ENCODE assay signal across 16 mouse cellular contexts in the genomic region with DNA sequence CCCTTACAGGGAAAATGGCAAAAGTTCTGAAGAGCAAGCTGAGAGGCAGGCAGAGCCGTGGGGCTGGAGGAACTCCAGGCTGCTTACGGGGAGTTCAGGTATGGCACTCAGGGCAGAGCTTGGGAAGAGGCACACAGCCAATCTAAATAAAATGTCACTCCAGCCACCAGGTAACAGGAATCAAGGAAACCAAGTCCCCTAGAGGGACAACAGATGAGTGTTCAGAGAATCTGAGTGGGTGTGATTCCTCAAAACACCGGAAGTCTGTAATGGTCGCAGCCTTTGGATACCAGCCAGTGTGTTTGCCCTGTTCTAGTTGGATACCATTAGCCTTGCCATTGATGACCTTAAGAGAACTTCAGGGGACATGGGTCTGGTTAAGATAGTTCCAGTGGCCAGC. TPM values are rescaled to one million over a fixed set of nuclear protein-coding genes. Genes with fewer than 3 reads are reported as not detected.
DNase-seq lines count a peak whose midpoint lies in the region; ATAC-seq and TF ChIP-seq lines count a peak whose summit lies in the region.
"Had no signal": no experiment of that assay in that cellular context is flagged by ENCODE, and none has a peak within 500 bp of the region (broad histone marks: within the 10 kb centered on the region; RNA-seq: fewer than 3 reads in every experiment).

No protein-coding gene starts in this region.

- H3K79me2 ChIP-seq in liver, adult 2 months (ENCODE audit: control insufficient read depth, insufficient read depth, low read length) = no peaks in the 10 kb centered on the region

- no peaks in the 10 kb centered on the region for H3K36me3 ChIP-seq in liver, adult 2 months (ENCODE audit: control insufficient read depth, insufficient read depth, low read length)
- H3K36me3 ChIP-seq in intestine, embryonic 16.5 days (ENCODE audit: control insufficient read depth, insufficient read depth, low read length) = no peaks in the 10 kb centered on the region
- no peaks in the 10 kb centered on the region for H3K36me3 ChIP-seq in lung, postnatal 0 days (ENCODE audit: insufficient read depth, low read length)
- H3K36me3 ChIP-seq: G1E had no signal

- H3K27ac ChIP-seq in liver, adult 2 months (replicated peaks; ENCODE audit: insufficient read depth, low read depth, low read length) = no peak overlapping the region
- H3K27ac ChIP-seq in intestine, embryonic 16.5 days (ENCODE audit: low read length) = peak overlapping the region; percentile 52; the same call in 1 of the 2 replicates
- 0 out of 2 replicates have a peak overlapping the region, but pooled peaks have one; percentile 16 for H3K27ac ChIP-seq in lung, postnatal 0 days (ENCODE audit: low read length)
- H3K27ac ChIP-seq: forebrain, embryonic 13.5 days had no signal

- peaks cover 7% of the 10 kb centered on the region for H3K4me1 ChIP-seq in liver, adult 2 months (ENCODE audit: control insufficient read depth, insufficient read depth, low read length)
- H3K4me1 ChIP-seq in intestine, embryonic 16.5 days (ENCODE audit: control insufficient read depth, insufficient read depth, low read length) = peaks cover 23% of the 10 kb centered on the region
- H3K4me1 ChIP-seq in lung, postnatal 0 days (ENCODE audit: insufficient read depth, low read depth, low read length) = peaks cover 8% of the 10 kb centered on the region; the same call in 1 of the 2 replicates

- TF ChIP-seq EP300 in lung, postnatal 0 days (IDR thresholded peaks at IDR 0.05) = no peak

- no peak overlapping the region for H3K9ac ChIP-seq in liver, adult 2 months (ENCODE audit: low read depth, low read length)
- no peak overlapping the region for H3K9ac ChIP-seq in intestine, embryonic 16.5 days (ENCODE audit: low read depth, low read length)
- no peak overlapping the region for H3K9ac ChIP-seq in lung, postnatal 0 days (replicated peaks; ENCODE audit: low read depth)
- H3K9ac ChIP-seq: forebrain, embryonic 13.5 days had no signal

- DNase-seq in liver, adult 2 months (ENCODE audit: extremely low read depth, low read depth, low spot score) = peak; percentile 65
- DNase-seq in liver = no peak
- peak; percentile 67 for DNase-seq in lung, postnatal 0 days (ENCODE audit: low spot score)
- DNase-seq in right cerebral cortex, postnatal 10 days (ENCODE audit: low spot score in 2 of 2) = no peak
- DNase-seq in testis, postnatal 14 days (ENCODE audit: low spot score) = no peak
- DNase-seq in layer of hippocampus, adult 8-10 months (ENCODE audit: low spot score in 2 of 2) = no peak
- DNase-seq: cerebellum, postnatal 14 days; heart, adult 11 months; midbrain, embryonic 14.5 days; right cerebral cortex, adult 18-20 months; thymus, adult 18-20 months had no signal

- H3K27me3 ChIP-seq in liver, adult 2 months (ENCODE audit: control insufficient read depth, insufficient read depth, low read length) = no peaks in the 10 kb centered on the region
- H3K27me3 ChIP-seq in intestine, embryonic 16.5 days (replicated peaks; ENCODE audit: control insufficient read depth, insufficient read depth, low read length) = no peaks in the 10 kb centered on the region
- no peaks in the 10 kb centered on the region for H3K27me3 ChIP-seq in lung, postnatal 0 days (replicated peaks; ENCODE audit: insufficient read depth, low read length)
- H3K27me3 ChIP-seq: forebrain, embryonic 13.5 days had no signal

- peak overlapping the region; percentile 51 for H3K4me2 ChIP-seq in intestine, embryonic 16.5 days (ENCODE audit: low read depth, low read length)
- 0 out of 2 replicates have a peak overlapping the region, but pooled peaks have one; percentile 39 for H3K4me2 ChIP-seq in lung, postnatal 0 days (replicated peaks; ENCODE audit: low read depth, low read length)
- H3K4me2 ChIP-seq: liver, embryonic 11.5 days had no signal

- ATAC-seq in intestine, embryonic 16.5 days = peak; percentile 53
- peak; percentile 81 for ATAC-seq in lung, postnatal 0 days
- ATAC-seq: forebrain, embryonic 13.5 days; inflammation-experienced regulatory T-cells, adult 6 months had no signal

- TF ChIP-seq CTCF in liver, adult 2 months (IDR thresholded peaks at IDR 0.05; ENCODE audit: low read depth, low read length) = no peak
- peak; percentile 21 for TF ChIP-seq CTCF in lung, postnatal 0 days (IDR thresholded peaks at IDR 0.05)

- no peak overlapping the region for H3K4me3 ChIP-seq in liver, adult 2 months (ENCODE audit: insufficient read depth, low read depth, low read length)
- H3K4me3 ChIP-seq in intestine, embryonic 16.5 days (ENCODE audit: low read length) = no peak overlapping the region
- H3K4me3 ChIP-seq in lung, postnatal 0 days (ENCODE audit: low read depth, low read length) = no peak overlapping the region
- H3K4me3 ChIP-seq: forebrain, embryonic 13.5 days had no signal

- H3K9me3 ChIP-seq in intestine, embryonic 16.5 days (ENCODE audit: control insufficient read depth, low read length) = no peaks in the 10 kb centered on the region
- no peaks in the 10 kb centered on the region for H3K9me3 ChIP-seq in lung, postnatal 0 days (ENCODE audit: low read length)
- H3K9me3 ChIP-seq: forebrain, embryonic 13.5 days; G1E had no signal

- WGBS in liver, adult 2 months = 18% methylated on average over 4 of the region's 4 CpGs
- 58% methylated on average over 4 of the region's 4 CpGs for WGBS in intestine, embryonic 16.5 days
- WGBS in lung, postnatal 0 days = 24% methylated on average over 4 of the region's 4 CpGs

- no peak for TF ChIP-seq POLR2A in liver, adult 2 months (IDR thresholded peaks at IDR 0.05; ENCODE audit: extremely low read depth, insufficient read depth, low read length)

RNA-seq across cellular contexts. Expression of gene Cald1, which starts 55.4 kb away (rescaled TPM):
- 61.0 and 74.8 TPM in 2 replicates for total RNA-seq in liver, adult 2 months (2014; rRNA removed)
- 42.4 and 44.6 TPM in 2 replicates for polyA plus RNA-seq in liver, adult 2 months (2012; rRNA removed)
- polyA plus RNA-seq in intestine, embryonic 16.5 days (2015; fragmentation: Nextera tagmentation; extraction: Ambion mirVana) = 283 and 336 TPM in 2 replicates
- polyA plus RNA-seq in lung, postnatal 0 days (2015; fragmentation: Nextera tagmentation; extraction: Ambion mirVana) = 249 and 273 TPM in 2 replicates
- 10 to 100 TPM; 28.3 to 38.6 (median 29.0) TPM for total RNA-seq in layer of hippocampus, adult 8-10 months (2022)
- polyA plus RNA-seq: G1E had no signal

Comparison
In these comparisons a context has a peak if more than half of its experiments do, and no peak if none do; other contexts are left out.
1. DNase-seq: peak in liver, adult 2 months (single experiment) and lung, postnatal 0 days (single experiment); none in liver (single experiment), right cerebral cortex, postnatal 10 days (0 of 2), testis, postnatal 14 days (single experiment) and layer of hippocampus, adult 8-10 months (0 of 2).